Mouse (Mus musculus) neural tube, embryonic 14.5 days (tissue): Measurements from ENCODE around the gene Pitpnm2. TPM values are rescaled to one million over a fixed set of nuclear protein-coding genes. Genes with fewer than 3 reads are reported as not detected.

Experiments used
- ATAC-seq: fragments of 200-750 bp; cut with Nextera tagmentation; 2 replicates; pipeline ENCODE4 v1.8.0; 2017; ENCODE audit warnings: low read depth, mild to moderate bottlenecking, moderate TSS enrichment, moderate library complexity
- H3K27ac ChIP-seq: fragments of 300-500 bp; sonication (generic); 2 replicates; pipeline ENCODE4 v1.5.1; 2014; ENCODE audit warnings: low read depth, mild to moderate bottlenecking, control low read depth, low read length, moderate library complexity, mixed read lengths
- H3K27me3 ChIP-seq: fragments of 300-500 bp; sonication (generic); 2 replicates; pipeline ENCODE4 v1.6.1; 2014; ENCODE audit warnings: low read length; ENCODE audit not compliant: control insufficient read depth, insufficient read depth
- H3K36me3 ChIP-seq: fragments of 300-500 bp; sonication (generic); 2 replicates; pipeline ENCODE4 v1.6.1; 2014; ENCODE audit warnings: low read length, mixed read lengths; ENCODE audit not compliant: control insufficient read depth, insufficient read depth
- H3K4me1 ChIP-seq: fragments of 300-500 bp; sonication (generic); 2 replicates; pipeline ENCODE4 v1.6.1; 2014; ENCODE audit warnings: low read length; ENCODE audit not compliant: control insufficient read depth, insufficient read depth
- H3K4me2 ChIP-seq: fragments of 300-500 bp; sonication (generic); 2 replicates; pipeline ENCODE4 v1.6.1; 2014; ENCODE audit warnings: mild to moderate bottlenecking, low read depth, low read length, control low read depth
- H3K4me3 ChIP-seq: fragments of 300-500 bp; sonication (generic); 2 replicates; pipeline ENCODE4 v1.5.1; 2014; ENCODE audit warnings: low read depth, low read length, control low read depth, mixed read lengths
- H3K9ac ChIP-seq: fragments of 300-500 bp; sonication (generic); replicated peaks from 2 replicates; pipeline ENCODE4 v1.6.1; 2014; ENCODE audit warnings: low read depth, mild to moderate bottlenecking, control low read depth, low read length, mixed read lengths
- H3K9me3 ChIP-seq: fragments of 300-500 bp; sonication (generic); 2 replicates; pipeline ENCODE4 v1.6.1; 2016; ENCODE audit warnings: low read length; ENCODE audit not compliant: control insufficient read depth
- WGBS: fragments of 180-500 bp; shearing (Covaris S2); extraction: QIAGEN DNeasy Blood & Tissue Kit; methylation state at CpG from one replicate; pipeline ENCODE4 v1.1.7; 2014; 5-methylcytosine and 5-hydroxymethylcytosine counted together
- polyA plus RNA-seq: library from polyadenylated mRNA; unstranded; fragments of >200 nt; fragmentation: Nextera tagmentation; extraction: Ambion mirVana; gene quantifications from 2 replicates; pipeline ENCODE4 v1.2.1, GENCODE M21; 2014

The Pitpnm2 gene
- polyA plus RNA-seq, 1 experiment from 2014 or later, result 14.3 TPM

- Histone ChIP-seq H3K4me1 (peaks cover 51% of the 10 kb centered on the region), H3K36me3 (no peaks in the 10 kb centered on the region), H3K27ac (no peak overlapping the region), H3K4me3 (no peak overlapping the region), H3K9ac (no peak overlapping the region), H3K27me3 (no peaks in the 10 kb centered on the region), H3K9me3 (no peaks in the 10 kb centered on the region), H3K4me2 (no peak overlapping the region)
- WGBS, result 69% methylated on average over 11 of the region's 11 CpGs
- no peak for ATAC-seq
Measured at GRCm38 (mm10) chr5:124163445-124163844, 86.1 kb downstream of the Pitpnm2 start.

- no peaks in the 10 kb centered on the region for H3K9me3 ChIP-seq
- H3K4me1 ChIP-seq, result peaks cover 46% of the 10 kb centered on the region
- no peaks in the 10 kb centered on the region for H3K27me3 ChIP-seq
- no peak overlapping the region for H3K9ac ChIP-seq
- H3K4me2 ChIP-seq, result no peak overlapping the region
- ATAC-seq, result no peak
- H3K36me3 ChIP-seq, result no peaks in the 10 kb centered on the region
- WGBS, result 27% methylated on average over 5 of the region's 5 CpGs
- H3K4me3 ChIP-seq, result no peak overlapping the region
- no peak overlapping the region; the same call in 1 of the 2 replicates for H3K27ac ChIP-seq
Measured at GRCm38 (mm10) chr5:124162577-124162976, 87.0 kb downstream of the Pitpnm2 start.

GRCm38 (mm10) chr5:124161831-124162230, 87.7 kb downstream of the Pitpnm2 start:
- ATAC-seq, result peak; percentile 35; the same call in 1 of the 2 replicates
- Histone ChIP-seq H3K27me3 (no peaks in the 10 kb centered on the region), H3K4me2 (no peak overlapping the region), H3K4me1 (peaks cover 39% of the 10 kb centered on the region), H3K36me3 (no peaks in the 10 kb centered on the region), H3K27ac (0 out of 2 replicates have a peak overlapping the region, but pooled peaks have one; percentile 2), H3K9me3 (no peaks in the 10 kb centered on the region), H3K4me3 (no peak overlapping the region), H3K9ac (no peak overlapping the region)
- 35% methylated on average over 10 of the region's 10 CpGs for WGBS

- Histone ChIP-seq H3K27ac (no peak overlapping the region), H3K4me1 (peaks cover 17% of the 10 kb centered on the region), H3K4me3 (no peak overlapping the region), H3K27me3 (no peaks in the 10 kb centered on the region), H3K36me3 (no peaks in the 10 kb centered on the region), H3K9ac (no peak overlapping the region), H3K4me2 (no peak overlapping the region), H3K9me3 (no peaks in the 10 kb centered on the region)
- 56% methylated on average over 7 of the region's 7 CpGs for WGBS
- no peak for ATAC-seq
Measured at GRCm38 (mm10) chr5:124159453-124159852, 90.1 kb downstream of the Pitpnm2 start.

- Histone ChIP-seq H3K27me3 (no peaks in the 10 kb centered on the region), H3K27ac (no peak overlapping the region), H3K36me3 (no peaks in the 10 kb centered on the region), H3K4me3 (no peak overlapping the region), H3K4me1 (peaks cover 8% of the 10 kb centered on the region; the same call in 1 of the 2 replicates), H3K4me2 (no peak overlapping the region), H3K9me3 (no peaks in the 10 kb centered on the region), H3K9ac (no peak overlapping the region)
- ATAC-seq, result no peak
- WGBS, result 56% methylated on average over 4 of the region's 4 CpGs
Measured at GRCm38 (mm10) chr5:124158305-124158704, 91.3 kb downstream of the Pitpnm2 start.

- Histone ChIP-seq H3K9me3 (no peaks in the 10 kb centered on the region), H3K27ac (no peak overlapping the region), H3K4me1 (no peaks in the 10 kb centered on the region), H3K4me3 (no peak overlapping the region), H3K9ac (no peak overlapping the region), H3K36me3 (0 out of 2 replicates have a peak, but pooled peaks cover 6% of the 10 kb centered on the region), H3K27me3 (no peaks in the 10 kb centered on the region), H3K4me2 (no peak overlapping the region)
- ATAC-seq, result no peak
- WGBS, result 81% methylated on average over 5 of the region's 5 CpGs
Measured at GRCm38 (mm10) chr5:124155943-124156342, 93.6 kb downstream of the Pitpnm2 start.

GRCm38 (mm10) chr5:124152734-124153133, 96.8 kb downstream of the Pitpnm2 start:
- Histone ChIP-seq H3K4me3 (no peak overlapping the region), H3K36me3 (0 out of 2 replicates have a peak, but pooled peaks cover 6% of the 10 kb centered on the region), H3K27ac (no peak overlapping the region), H3K9ac (no peak overlapping the region), H3K4me1 (no peaks in the 10 kb centered on the region), H3K27me3 (no peaks in the 10 kb centered on the region), H3K9me3 (no peaks in the 10 kb centered on the region), H3K4me2 (no peak overlapping the region)
- no peak for ATAC-seq
- 88% methylated on average over 4 of the region's 4 CpGs for WGBS

- no peak for ATAC-seq
- no peaks in the 10 kb centered on the region for H3K9me3 ChIP-seq
- H3K4me3 ChIP-seq, result no peak overlapping the region
- 0 out of 2 replicates have a peak, but pooled peaks cover 6% of the 10 kb centered on the region for H3K36me3 ChIP-seq
- H3K27ac ChIP-seq, result no peak overlapping the region
- 84% methylated on average over 7 of the region's 7 CpGs for WGBS
- H3K27me3 ChIP-seq, result no peaks in the 10 kb centered on the region
- H3K4me2 ChIP-seq, result no peak overlapping the region
- no peaks in the 10 kb centered on the region for H3K4me1 ChIP-seq
- no peak overlapping the region for H3K9ac ChIP-seq
Measured at GRCm38 (mm10) chr5:124150895-124151294, 98.7 kb downstream of the Pitpnm2 start.

- Histone ChIP-seq H3K27ac (no peak overlapping the region), H3K36me3 (0 out of 2 replicates have a peak, but pooled peaks cover 6% of the 10 kb centered on the region), H3K9ac (no peak overlapping the region), H3K4me3 (no peak overlapping the region), H3K4me2 (no peak overlapping the region), H3K27me3 (no peaks in the 10 kb centered on the region), H3K4me1 (no peaks in the 10 kb centered on the region), H3K9me3 (no peaks in the 10 kb centered on the region)
- no peak for ATAC-seq
- WGBS, result 62% methylated on average over 5 of the region's 5 CpGs
Measured at GRCm38 (mm10) chr5:124149028-124149427, 100.5 kb downstream of the Pitpnm2 start.
